Mouse (Mus musculus) erythroblast, adult 5-6 weeks (primary cell): ENCODE data around the gene Klhl10. TPM values are rescaled to one million over a fixed set of nuclear protein-coding genes. Genes with fewer than 3 reads are reported as not detected.

Source experiments
- ATAC-seq: replicated peaks from 2 replicates; pipeline ENCODE4 v1.8.0; 2016; ENCODE audit warnings: moderate number of reproducible peaks, mild to moderate bottlenecking, moderate TSS enrichment, inconsistent platforms; ENCODE audit not compliant: poor library complexity, low FRiP score, severe bottlenecking
- total RNA-seq, 2 experiments: library from RNA; stranded (forward) in 1 of 2; stranded (reverse) in 1 of 2; fragments of 150-400 nt in 1 of 2; fragments of 200-764, 138-1000 nt in 1 of 2; gene quantifications; 2 replicates each; pipeline versions ENCODE4 v1.2.3 to v1.2.4; 2015 to 2017; ENCODE audit warnings: low replicate concordance in 2 of 2

Gene Klhl10
- total RNA-seq, 2 experiments from 2014 or later, result not detected

- peak; percentile 53; the same call in 1 of the 2 replicates for ATAC-seq
These were observed 63.4 kb downstream of the Klhl10 start for GRCm38 (mm10) chr11:100504990-100505660.

GRCm38 (mm10) chr11:100505997-100506396 lies 64.3 kb downstream of the Klhl10 start:
- no peak for ATAC-seq

Other genes starting within 250 kb of the Klhl10 start
- not detected in 2 replicates for gene Krt9, start 248.7 kb upstream of the Klhl10 start, total RNA-seq (2015; ENCODE audit: low replicate concordance)
- 0.28 TPM in 1 of 2 replicates, not detected in the other for gene Krt9, start 248.7 kb upstream of the Klhl10 start, total RNA-seq (2017; ENCODE audit: low replicate concordance)
- not detected in 2 replicates for gene Krt14, start 234.4 kb upstream of the Klhl10 start, total RNA-seq (2015; ENCODE audit: low replicate concordance)
- gene Krt14, start 234.4 kb upstream of the Klhl10 start, total RNA-seq (2017; ENCODE audit: low replicate concordance), result not detected in 2 replicates
- not detected in 2 replicates for gene Krt16, start 193.0 kb upstream of the Klhl10 start, total RNA-seq (2015; ENCODE audit: low replicate concordance)
- gene Krt16, start 193.0 kb upstream of the Klhl10 start, total RNA-seq (2017; ENCODE audit: low replicate concordance), result not detected in 2 replicates
- not detected in 2 replicates for gene Krt17, start 180.9 kb upstream of the Klhl10 start, total RNA-seq (2015; ENCODE audit: low replicate concordance)
- not detected in 2 replicates for gene Krt17, start 180.9 kb upstream of the Klhl10 start, total RNA-seq (2017; ENCODE audit: low replicate concordance)
- not detected in 2 replicates for gene Krt42, start 172.0 kb upstream of the Klhl10 start, total RNA-seq (2015; ENCODE audit: low replicate concordance)
- gene Krt42, start 172.0 kb upstream of the Klhl10 start, total RNA-seq (2017; ENCODE audit: low replicate concordance), result not detected in 2 replicates
- gene Eif1, start 122.0 kb upstream of the Klhl10 start, total RNA-seq (2015; ENCODE audit: low replicate concordance), result 580 and 688 TPM in 2 replicates
- 168 and 350 TPM in 2 replicates for gene Eif1, start 122.0 kb upstream of the Klhl10 start, total RNA-seq (2017; ENCODE audit: low replicate concordance)
- not detected in 2 replicates for gene Gast, start 107.5 kb upstream of the Klhl10 start, total RNA-seq (2015; ENCODE audit: low replicate concordance)
- gene Gast, start 107.5 kb upstream of the Klhl10 start, total RNA-seq (2017; ENCODE audit: low replicate concordance), result not detected in 2 replicates
- gene Hap1, start 85.8 kb upstream of the Klhl10 start, total RNA-seq (2015; ENCODE audit: low replicate concordance), result not detected in 2 replicates
- not detected in 2 replicates for gene Hap1, start 85.8 kb upstream of the Klhl10 start, total RNA-seq (2017; ENCODE audit: low replicate concordance)
- gene Jup, start 44.2 kb upstream of the Klhl10 start, total RNA-seq (2015; ENCODE audit: low replicate concordance), result 1.5 and 2.3 TPM in 2 replicates
- gene Jup, start 44.2 kb upstream of the Klhl10 start, total RNA-seq (2017; ENCODE audit: low replicate concordance), result 0.28 and 1.8 TPM in 2 replicates
- not detected in 2 replicates for gene P3h4, start 27.1 kb upstream of the Klhl10 start, total RNA-seq (2015; ENCODE audit: low replicate concordance)
- gene P3h4, start 27.1 kb upstream of the Klhl10 start, total RNA-seq (2017; ENCODE audit: low replicate concordance), result not detected in 2 replicates
- gene Fkbp10, start 26.2 kb upstream of the Klhl10 start, total RNA-seq (2015; ENCODE audit: low replicate concordance), result not detected in 2 replicates
- gene Fkbp10, start 26.2 kb upstream of the Klhl10 start, total RNA-seq (2017; ENCODE audit: low replicate concordance), result not detected in 2 replicates
- gene Nt5c3b, start 109 bp upstream of the Klhl10 start, total RNA-seq (2015; ENCODE audit: low replicate concordance), result 2.1 and 10.0 TPM in 2 replicates
- 1.7 and 6.3 TPM in 2 replicates for gene Nt5c3b, start 109 bp upstream of the Klhl10 start, total RNA-seq (2017; ENCODE audit: low replicate concordance)
- gene Klhl11, start 30.8 kb downstream of the Klhl10 start, total RNA-seq (2015; ENCODE audit: low replicate concordance), result 2.3 and 3.7 TPM in 2 replicates
- 5.3 and 7.2 TPM in 2 replicates for gene Klhl11, start 30.8 kb downstream of the Klhl10 start, total RNA-seq (2017; ENCODE audit: low replicate concordance)
- gene Acly, start 86.1 kb downstream of the Klhl10 start, total RNA-seq (2015; ENCODE audit: low replicate concordance), result 29.0 and 34.4 TPM in 2 replicates
- gene Acly, start 86.1 kb downstream of the Klhl10 start, total RNA-seq (2017; ENCODE audit: low replicate concordance), result 16.2 and 28.4 TPM in 2 replicates
- gene Ttc25, start 103.7 kb downstream of the Klhl10 start, total RNA-seq (2015; ENCODE audit: low replicate concordance), result not detected in 2 replicates
- not detected in 2 replicates for gene Ttc25, start 103.7 kb downstream of the Klhl10 start, total RNA-seq (2017; ENCODE audit: low replicate concordance)
- 1.5 and 1.9 TPM in 2 replicates for gene Cnp, start 133.0 kb downstream of the Klhl10 start, total RNA-seq (2015; ENCODE audit: low replicate concordance)
- 4.3 and 4.5 TPM in 2 replicates for gene Cnp, start 133.0 kb downstream of the Klhl10 start, total RNA-seq (2017; ENCODE audit: low replicate concordance)
- gene Nkiras2, start 177.3 kb downstream of the Klhl10 start, total RNA-seq (2015; ENCODE audit: low replicate concordance), result 10.2 and 18.2 TPM in 2 replicates
- gene Nkiras2, start 177.3 kb downstream of the Klhl10 start, total RNA-seq (2017; ENCODE audit: low replicate concordance), result 7.3 and 11.2 TPM in 2 replicates
- 31.8 and 31.9 TPM in 2 replicates for gene Dnajc7, start 178.3 kb downstream of the Klhl10 start, total RNA-seq (2015; ENCODE audit: low replicate concordance)
- 25.8 and 50.7 TPM in 2 replicates for gene Dnajc7, start 178.3 kb downstream of the Klhl10 start, total RNA-seq (2017; ENCODE audit: low replicate concordance)